Mouse (Mus musculus): ENCODE data around the gene Pafah1b1. TPM values are rescaled to one million over a fixed set of nuclear protein-coding genes. Genes with fewer than 3 reads are reported as not detected.

The Pafah1b1 gene
- polyA plus RNA-seq, 1 experiment from 2014 or later = 64.1 TPM

- Histone ChIP-seq H3K9me3 (no peaks in the 10 kb centered on the region), H3K4me1 (no peaks in the 10 kb centered on the region), H3K9ac (no peak overlapping the region), H3K27me3 (no peaks in the 10 kb centered on the region), H3K27ac (no peak overlapping the region), H3K4me3 (no peak overlapping the region), H3K36me3 (peaks cover 64% of the 10 kb centered on the region), H3K4me2 (replicated peaks) (no peak overlapping the region)
- no peak for ATAC-seq (ENCODE audit: insufficient number of reproducible peaks, insufficient read depth, low FRiP score, low TSS enrichment)
These were observed 54.3 kb downstream of the Pafah1b1 start for GRCm38 (mm10) chr11:74670151-74670550.

GRCm38 (mm10) chr11:74668971-74669370, 55.5 kb downstream of the Pafah1b1 start:
- no peaks in the 10 kb centered on the region for H3K9me3 ChIP-seq
- no peak overlapping the region for H3K27ac ChIP-seq
- H3K27me3 ChIP-seq = no peaks in the 10 kb centered on the region
- ATAC-seq (ENCODE audit: insufficient number of reproducible peaks, insufficient read depth, low FRiP score, low TSS enrichment) = no peak
- no peak overlapping the region for H3K4me2 ChIP-seq (replicated peaks)
- H3K36me3 ChIP-seq = peaks cover 66% of the 10 kb centered on the region
- no peak overlapping the region for H3K4me3 ChIP-seq
- 88% methylated on average over 2 of the region's 2 CpGs for WGBS
- no peaks in the 10 kb centered on the region for H3K4me1 ChIP-seq
- H3K9ac ChIP-seq = no peak overlapping the region

GRCm38 (mm10) chr11:74668466-74668865, 56.0 kb downstream of the Pafah1b1 start:
- H3K27ac ChIP-seq = no peak overlapping the region
- H3K36me3 ChIP-seq = peaks cover 71% of the 10 kb centered on the region
- no peaks in the 10 kb centered on the region for H3K4me1 ChIP-seq
- H3K27me3 ChIP-seq = no peaks in the 10 kb centered on the region
- WGBS = 88% methylated on average over 5 of the region's 5 CpGs
- no peak overlapping the region for H3K9ac ChIP-seq
- H3K4me2 ChIP-seq (replicated peaks) = no peak overlapping the region
- no peak overlapping the region for H3K4me3 ChIP-seq
- ATAC-seq (ENCODE audit: insufficient number of reproducible peaks, insufficient read depth, low FRiP score, low TSS enrichment) = no peak
- H3K9me3 ChIP-seq = no peaks in the 10 kb centered on the region

- 94% methylated on average over 13 of the region's 13 CpGs for whole genome bisulfite sequencing
- Histone ChIP-seq H3K9ac (no peak overlapping the region), H3K4me1 (no peaks in the 10 kb centered on the region), H3K4me2 (replicated peaks) (no peak overlapping the region), H3K36me3 (peaks cover 75% of the 10 kb centered on the region), H3K27ac (no peak overlapping the region), H3K27me3 (no peaks in the 10 kb centered on the region), H3K9me3 (no peaks in the 10 kb centered on the region), H3K4me3 (no peak overlapping the region)
- ATAC-seq (ENCODE audit: insufficient number of reproducible peaks, insufficient read depth, low FRiP score, low TSS enrichment) = no peak
These were observed 56.9 kb downstream of the Pafah1b1 start for GRCm38 (mm10) chr11:74667582-74668010.

GRCm38 (mm10) chr11:74666776-74667581, 57.5 kb downstream of the Pafah1b1 start:
- peaks cover 81% of the 10 kb centered on the region for H3K36me3 ChIP-seq
- H3K4me3 ChIP-seq = no peak overlapping the region
- H3K27ac ChIP-seq = no peak overlapping the region
- 93% methylated on average over 14 of the region's 14 CpGs for WGBS
- no peak overlapping the region for H3K4me2 ChIP-seq (replicated peaks)
- no peaks in the 10 kb centered on the region for H3K27me3 ChIP-seq
- no peak for ATAC-seq (ENCODE audit: insufficient number of reproducible peaks, insufficient read depth, low FRiP score, low TSS enrichment)
- H3K9me3 ChIP-seq = no peaks in the 10 kb centered on the region
- no peak overlapping the region for H3K9ac ChIP-seq
- H3K4me1 ChIP-seq = no peaks in the 10 kb centered on the region

- no peak overlapping the region for H3K9ac ChIP-seq
- H3K4me1 ChIP-seq = no peaks in the 10 kb centered on the region
- peaks cover 88% of the 10 kb centered on the region for H3K36me3 ChIP-seq
- no peak overlapping the region for H3K4me3 ChIP-seq
- ATAC-seq (ENCODE audit: insufficient number of reproducible peaks, insufficient read depth, low FRiP score, low TSS enrichment) = no peak
- no peaks in the 10 kb centered on the region for H3K9me3 ChIP-seq
- no peak overlapping the region for H3K27ac ChIP-seq
- WGBS = 88% methylated on average over 5 of the region's 5 CpGs
- H3K27me3 ChIP-seq = no peaks in the 10 kb centered on the region
- no peak overlapping the region for H3K4me2 ChIP-seq (replicated peaks)
These were observed 58.2 kb downstream of the Pafah1b1 start for GRCm38 (mm10) chr11:74666284-74666652.

GRCm38 (mm10) chr11:74665631-74666283, 58.7 kb downstream of the Pafah1b1 start:
- Histone ChIP-seq H3K9ac (no peak overlapping the region), H3K4me2 (replicated peaks) (no peak overlapping the region), H3K9me3 (no peaks in the 10 kb centered on the region), H3K27ac (no peak overlapping the region), H3K4me1 (no peaks in the 10 kb centered on the region), H3K27me3 (no peaks in the 10 kb centered on the region), H3K36me3 (peaks cover 92% of the 10 kb centered on the region), H3K4me3 (no peak overlapping the region)
- ATAC-seq (ENCODE audit: insufficient number of reproducible peaks, insufficient read depth, low FRiP score, low TSS enrichment) = no peak
- WGBS = 95% methylated on average over 17 of the region's 17 CpGs

GRCm38 (mm10) chr11:74664906-74665305, 59.6 kb downstream of the Pafah1b1 start:
- WGBS = 95% methylated on average over 8 of the region's 8 CpGs
- no peak overlapping the region for H3K27ac ChIP-seq
- H3K9ac ChIP-seq = no peak overlapping the region
- no peaks in the 10 kb centered on the region for H3K27me3 ChIP-seq
- no peak overlapping the region for H3K4me3 ChIP-seq
- no peaks in the 10 kb centered on the region for H3K9me3 ChIP-seq
- peaks cover 98% of the 10 kb centered on the region for H3K36me3 ChIP-seq
- ATAC-seq (ENCODE audit: insufficient number of reproducible peaks, insufficient read depth, low FRiP score, low TSS enrichment) = no peak
- no peaks in the 10 kb centered on the region for H3K4me1 ChIP-seq
- H3K4me2 ChIP-seq (replicated peaks) = no peak overlapping the region

- Histone ChIP-seq H3K4me1 (no peaks in the 10 kb centered on the region), H3K36me3 (peaks cover 98% of the 10 kb centered on the region), H3K4me2 (replicated peaks) (no peak overlapping the region), H3K27ac (no peak overlapping the region), H3K4me3 (no peak overlapping the region), H3K27me3 (no peaks in the 10 kb centered on the region), H3K9me3 (no peaks in the 10 kb centered on the region), H3K9ac (no peak overlapping the region)
- ATAC-seq (ENCODE audit: insufficient number of reproducible peaks, insufficient read depth, low FRiP score, low TSS enrichment) = no peak
- WGBS = 85% methylated on average over 3 of the region's 3 CpGs
These were observed 60.2 kb downstream of the Pafah1b1 start for GRCm38 (mm10) chr11:74664279-74664678.

- WGBS = 93% methylated on average over 6 of the region's 6 CpGs
- ATAC-seq (ENCODE audit: insufficient number of reproducible peaks, insufficient read depth, low FRiP score, low TSS enrichment) = no peak
These were observed 62.2 kb downstream of the Pafah1b1 start for GRCm38 (mm10) chr11:74662221-74662620.

GRCm38 (mm10) chr11:74661641-74662040, 62.8 kb downstream of the Pafah1b1 start:
- H3K4me3 ChIP-seq = no peak overlapping the region
- WGBS = 94% methylated on average over 19 of the region's 19 CpGs
- H3K9me3 ChIP-seq = no peaks in the 10 kb centered on the region
- H3K36me3 ChIP-seq = peaks cover 96% of the 10 kb centered on the region
- H3K27me3 ChIP-seq = no peaks in the 10 kb centered on the region
- H3K9ac ChIP-seq = no peak overlapping the region
- H3K27ac ChIP-seq = no peak overlapping the region
- H3K4me2 ChIP-seq (replicated peaks) = no peak overlapping the region
- H3K4me1 ChIP-seq = no peaks in the 10 kb centered on the region
- ATAC-seq (ENCODE audit: insufficient number of reproducible peaks, insufficient read depth, low FRiP score, low TSS enrichment) = no peak

More at GRCm38 (mm10) chr11:74662221-74662620, 62.2 kb downstream of the Pafah1b1 start:
- Histone ChIP-seq H3K4me2 (replicated peaks) (no peak overlapping the region), H3K9me3 (no peaks in the 10 kb centered on the region), H3K36me3 (peaks cover 98% of the 10 kb centered on the region), H3K9ac (no peak overlapping the region), H3K4me3 (no peak overlapping the region), H3K27ac (no peak overlapping the region), H3K4me1 (no peaks in the 10 kb centered on the region), H3K27me3 (no peaks in the 10 kb centered on the region)

GRCm38 (mm10) chr11:74660336-74660735, 64.1 kb downstream of the Pafah1b1 start:
- no peak for ATAC-seq (ENCODE audit: insufficient number of reproducible peaks, insufficient read depth, low FRiP score, low TSS enrichment)
- H3K27me3 ChIP-seq = no peaks in the 10 kb centered on the region
- H3K4me3 ChIP-seq = no peak overlapping the region
- no peaks in the 10 kb centered on the region for H3K4me1 ChIP-seq
- H3K27ac ChIP-seq = no peak overlapping the region
- no peak overlapping the region for H3K4me2 ChIP-seq (replicated peaks)
- WGBS = 92% methylated on average over 13 of the region's 13 CpGs
- H3K36me3 ChIP-seq = peaks cover 87% of the 10 kb centered on the region
- H3K9me3 ChIP-seq = no peaks in the 10 kb centered on the region
- no peak overlapping the region for H3K9ac ChIP-seq
